Mouse (Mus musculus): ENCODE data around the gene Ttc28. TPM values are rescaled to one million over a fixed set of nuclear protein-coding genes. Genes with fewer than 3 reads are reported as not detected.
A peak's percentile ranks its signal among the peaks of the same experiment; 100 is the strongest.
"Not testable (repeated sequence)": the region's sequence is repeated elsewhere in the genome, so short reads cannot be mapped to it uniquely, and the experiment has no call there.

The Ttc28 gene
- total RNA-seq (2021): 10 to 100 TPM; 12.4 to 13.0 TPM
- long read RNA-seq, experiment 1, partial matches to known transcripts: 0 of 1 reads
- long read RNA-seq, experiment 1, other reads (novel, unspliced or antisense): 1 of 1 reads
- long read RNA-seq, experiment 2, partial matches to known transcripts: 0 of 1 reads
- long read RNA-seq, experiment 2, other reads (novel, unspliced or antisense): 1 of 1 reads

- peak; percentile 93 to 94 for DNase-seq
Observed at GRCm38 (mm10) chr5:110879584-110880374, at the start of gene Ttc28. TSS of gene Ttc28 (plus strand) at chr5:110879803.

DNA sequence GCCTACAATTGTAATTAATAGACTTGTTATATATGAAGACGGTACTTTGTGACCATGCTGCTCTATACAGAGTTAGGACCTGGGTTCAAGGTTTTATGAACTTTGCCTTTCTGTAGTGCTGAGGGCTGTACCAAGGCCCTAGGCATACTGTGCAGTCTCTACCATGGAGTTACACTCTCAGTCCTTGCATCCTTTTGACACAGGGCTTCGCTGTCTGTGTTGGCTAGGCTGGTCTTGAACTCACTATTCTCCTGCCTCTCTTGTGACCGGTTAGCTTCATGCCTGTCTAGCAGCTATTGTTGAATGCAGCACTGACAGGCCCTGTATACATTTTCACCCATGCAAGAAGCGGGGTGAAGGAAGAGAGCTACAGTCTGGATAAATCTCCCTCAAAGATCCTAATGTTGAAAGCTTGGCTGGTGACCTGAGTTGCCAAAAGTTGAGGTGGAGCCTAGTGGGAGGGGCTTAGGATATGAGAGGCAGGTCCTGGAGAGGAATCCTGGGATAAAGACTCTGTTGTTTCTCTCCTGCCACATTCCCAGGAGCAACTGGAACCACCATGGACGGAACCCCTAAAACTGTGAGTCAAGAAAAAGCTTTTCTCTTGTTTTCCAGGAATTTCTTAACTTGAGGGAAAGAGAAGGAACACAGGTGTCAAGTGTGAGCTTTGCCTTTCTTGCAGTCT is 48.4 kb upstream of the Ttc28 start:
- DNase-seq: no peak

- DNase-seq: peak; percentile 75 to 81
Observed at GRCm38 (mm10) chr5:110835959-110836358, 43.6 kb upstream of the Ttc28 start.

- DNase-seq: not testable (repeated sequence)
Observed at GRCm38 (mm10) chr5:110838016-110838415, 41.6 kb upstream of the Ttc28 start.

GRCm38 (mm10) chr5:110839038-110839677 is 40.4 kb upstream of the Ttc28 start:
- DNase-seq: peak in 1 of 2 experiments; percentile 13

GRCm38 (mm10) chr5:110839678-110840365 is 39.8 kb upstream of the Ttc28 start, which contains the start of the genes Hscb and Chek2:
TSS of gene Hscb (minus strand) at chr5:110839777.
TSS of gene Chek2 (plus strand) at chr5:110839979.
- DNase-seq: peak; percentile 99

GRCm38 (mm10) chr5:110840465-110840864 is 39.1 kb upstream of the Ttc28 start:
- DNase-seq: peak; percentile 32 to 69

DNA sequence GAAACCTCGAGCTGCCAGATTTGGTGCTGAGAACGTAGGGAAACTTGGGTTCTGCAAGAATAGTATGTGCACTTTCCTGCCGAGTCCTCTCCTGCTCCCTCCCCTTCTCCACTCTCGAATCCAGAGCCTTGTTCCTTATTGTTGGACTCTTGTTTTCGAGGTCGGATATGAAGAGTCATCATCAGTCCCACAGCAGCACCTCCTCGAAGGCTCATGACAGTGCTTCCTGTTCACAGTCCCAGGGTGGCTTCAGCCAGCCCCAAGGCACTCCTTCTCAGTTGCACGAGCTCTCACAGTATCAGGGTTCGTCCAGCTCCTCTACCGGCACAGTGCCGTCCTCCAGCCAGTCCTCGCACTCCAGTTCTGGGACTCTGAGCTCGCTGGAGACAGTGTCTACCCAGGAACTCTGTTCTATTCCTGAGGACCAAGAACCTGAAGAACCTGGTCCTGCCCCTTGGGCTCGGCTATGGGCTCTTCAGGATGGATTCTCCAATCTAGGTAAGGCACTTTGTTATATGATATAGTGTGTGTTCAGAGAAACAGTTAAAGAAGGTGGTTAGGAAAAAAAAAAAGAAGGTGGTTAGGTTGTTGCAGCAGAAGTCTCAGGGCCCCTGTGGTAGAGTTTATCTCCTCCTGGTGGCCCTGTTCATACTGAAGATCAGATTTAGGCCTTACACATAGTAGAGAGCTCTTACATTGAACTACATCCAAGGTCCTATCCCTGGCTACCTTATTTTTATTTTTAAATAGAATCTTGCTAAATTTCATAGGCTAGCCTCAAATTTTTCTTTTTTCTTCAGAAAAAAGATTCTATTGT is 38.3 kb upstream of the Ttc28 start:
- DNase-seq: no peak

DNA sequence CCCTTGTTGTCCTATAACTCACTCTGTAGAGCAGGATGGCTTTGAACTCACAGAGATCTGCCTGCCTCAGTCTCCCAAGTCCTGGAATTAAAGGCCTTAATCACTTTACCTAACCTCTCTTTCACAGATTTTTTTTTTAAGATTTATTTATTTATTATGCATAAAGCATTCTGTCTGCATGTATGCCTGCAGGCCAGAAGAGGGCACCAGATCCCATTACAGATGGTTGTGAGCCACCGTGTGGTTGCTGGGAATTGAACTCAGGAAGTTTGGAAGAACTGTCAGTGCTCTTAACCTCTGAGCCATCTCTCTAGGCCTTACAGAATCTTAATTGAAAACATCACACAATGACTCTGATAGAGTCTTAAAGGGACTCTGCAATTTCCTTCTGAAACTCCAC is 26.6 kb upstream of the Ttc28 start:
- no peak for DNase-seq

DNA sequence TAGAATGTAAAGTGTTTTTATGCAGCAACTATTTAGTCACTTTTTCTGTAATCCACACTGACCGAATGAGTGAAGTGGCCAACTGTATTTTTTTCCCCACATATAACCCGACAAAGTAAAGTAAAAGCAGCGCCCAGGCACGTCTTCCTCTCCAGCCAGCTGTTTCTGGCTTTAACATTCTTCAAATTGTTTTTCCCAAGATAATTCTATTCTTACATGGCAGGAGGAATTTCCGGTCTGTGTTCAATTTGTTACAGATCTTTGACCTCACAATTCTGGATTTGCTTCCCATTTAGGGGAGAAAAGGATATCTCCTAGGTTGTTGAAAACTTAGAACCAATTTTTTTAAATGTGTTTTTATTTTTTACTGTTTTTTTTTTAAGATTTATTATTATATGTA is 22.5 kb upstream of the Ttc28 start:
- DNase-seq: peak in 1 of 2 experiments; percentile 62

GRCm38 (mm10) chr5:110859013-110859650 is 20.5 kb upstream of the Ttc28 start:
- peak; percentile 88 to 91 for DNase-seq

DNA sequence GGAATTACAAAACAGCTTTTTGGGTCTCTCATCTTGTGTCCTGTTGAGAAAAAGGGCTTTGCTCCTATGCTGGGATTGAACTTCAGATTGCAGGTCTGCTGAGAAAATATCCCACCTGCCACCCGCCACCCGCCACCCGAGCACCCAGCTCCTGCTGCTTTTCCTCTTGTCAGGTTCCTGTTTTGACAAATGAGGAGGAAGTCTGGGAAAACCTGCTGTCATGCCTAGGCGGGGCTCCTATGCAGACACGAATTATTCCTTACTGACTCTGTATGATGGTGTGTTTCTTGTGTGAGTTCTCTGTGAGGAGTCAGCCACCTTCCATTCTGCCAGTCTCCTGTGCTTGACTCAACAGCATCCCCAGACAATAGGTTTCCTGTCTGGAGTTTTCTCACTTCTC is 19.2 kb upstream of the Ttc28 start:
- no peak for DNase-seq

- DNase-seq: no peak
Observed at GRCm38 (mm10) chr5:110868460-110868859, 11.1 kb upstream of the Ttc28 start.

DNA sequence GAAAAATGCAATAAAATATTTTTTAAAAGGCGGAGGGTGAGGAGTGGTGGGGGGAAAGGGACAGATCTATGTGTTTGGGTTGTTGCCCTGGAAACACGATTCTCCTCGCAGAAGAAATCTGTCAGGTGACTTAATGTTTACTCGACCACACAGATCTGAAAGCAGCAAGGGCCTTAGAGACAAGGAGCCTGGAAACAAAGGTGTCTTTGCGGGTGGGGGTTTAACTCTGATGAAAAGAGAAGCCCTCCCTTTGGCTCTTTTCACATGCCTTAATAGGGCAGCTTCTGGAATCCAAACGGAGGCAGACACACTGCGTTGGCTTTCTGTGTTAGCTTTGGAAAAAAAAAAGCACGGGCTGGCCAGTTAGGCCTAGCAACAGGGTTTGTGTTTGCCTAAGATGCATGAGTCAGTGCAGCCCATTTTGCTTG is 10.3 kb upstream of the Ttc28 start:
- DNase-seq: peak; percentile 43 to 55

DNA sequence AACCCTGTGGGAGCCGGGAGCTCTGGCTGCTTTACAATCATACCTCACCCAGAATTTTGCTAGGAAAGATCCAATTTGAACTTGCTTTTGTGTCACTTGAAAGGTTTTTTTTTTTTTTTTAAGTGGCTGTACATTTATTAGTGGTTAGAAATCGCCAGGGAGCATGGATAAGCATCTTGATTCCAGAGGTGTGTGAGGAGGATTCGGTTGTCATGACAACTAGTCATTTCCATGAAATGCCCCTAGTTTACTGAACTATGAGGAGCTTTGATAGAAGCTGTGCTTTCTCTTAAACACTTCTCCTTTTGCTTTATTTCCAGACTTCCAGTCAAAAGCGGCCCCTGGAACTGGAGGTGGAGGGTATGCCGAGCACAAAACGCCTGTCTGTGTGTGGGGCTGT is 6.4 kb upstream of the Ttc28 start:
- no peak for DNase-seq

DNA sequence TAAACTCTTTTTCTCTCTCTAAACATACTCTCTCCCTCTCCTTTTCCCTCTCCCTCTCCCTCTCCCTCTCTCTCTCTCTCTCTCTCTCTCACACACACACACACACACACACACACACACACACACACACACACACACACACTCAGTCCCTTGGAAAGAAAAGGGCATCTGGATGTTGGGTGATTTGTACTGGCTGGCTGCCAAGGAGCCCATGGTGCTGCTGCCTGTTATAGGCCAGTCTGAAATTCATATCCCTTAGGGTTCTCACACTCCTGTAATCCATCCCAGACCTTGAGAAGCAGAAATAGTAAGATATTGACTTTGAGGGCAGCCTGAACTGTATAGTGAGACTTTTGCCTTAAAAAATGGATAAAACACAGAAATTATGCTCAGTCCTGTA is 4.9 kb upstream of the Ttc28 start:
- DNase-seq: no peak

GRCm38 (mm10) chr5:110875286-110875685 is 4.3 kb upstream of the Ttc28 start:
- DNase-seq: no peak

DNA sequence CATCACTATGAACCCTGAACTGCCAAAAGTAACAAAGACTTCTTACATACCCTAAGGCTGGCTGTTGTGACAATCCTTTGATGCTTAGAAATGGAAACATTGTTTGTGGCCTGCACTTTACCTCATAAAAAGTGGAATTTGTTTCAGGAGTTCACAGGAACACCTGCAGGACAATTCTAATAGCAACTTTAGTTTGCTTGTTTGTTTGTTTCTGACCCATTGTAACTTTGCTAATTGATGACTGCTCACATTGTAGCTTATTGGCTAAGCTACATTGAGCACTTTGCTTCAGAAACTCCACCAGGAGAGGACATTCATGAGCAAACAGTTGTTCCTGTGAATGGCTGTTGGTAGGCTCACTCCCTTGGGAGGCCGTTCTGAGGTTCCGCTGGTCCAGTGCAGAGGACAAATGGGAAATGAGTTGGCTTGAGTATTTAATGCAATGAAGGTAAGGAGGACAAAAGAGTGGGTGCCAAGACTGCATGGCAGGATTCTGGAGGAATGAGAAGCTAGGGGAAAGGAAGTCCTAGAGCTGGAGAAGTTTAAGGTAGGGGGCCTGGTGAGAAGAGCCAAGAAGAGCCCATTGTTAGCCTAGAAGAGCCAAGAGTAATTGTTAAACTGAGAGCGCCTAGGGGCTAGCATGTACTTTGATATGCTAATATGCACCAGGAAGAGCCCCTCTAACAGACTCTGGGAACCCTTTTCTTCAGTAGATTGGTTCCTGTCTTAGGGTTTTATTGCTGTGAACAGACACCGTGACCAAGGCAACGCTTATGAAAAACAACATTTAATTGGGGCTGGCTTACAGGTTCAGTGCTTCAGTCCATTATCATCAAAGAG is 1.7 kb upstream of the Ttc28 start:
- DNase-seq: no peak

DNA sequence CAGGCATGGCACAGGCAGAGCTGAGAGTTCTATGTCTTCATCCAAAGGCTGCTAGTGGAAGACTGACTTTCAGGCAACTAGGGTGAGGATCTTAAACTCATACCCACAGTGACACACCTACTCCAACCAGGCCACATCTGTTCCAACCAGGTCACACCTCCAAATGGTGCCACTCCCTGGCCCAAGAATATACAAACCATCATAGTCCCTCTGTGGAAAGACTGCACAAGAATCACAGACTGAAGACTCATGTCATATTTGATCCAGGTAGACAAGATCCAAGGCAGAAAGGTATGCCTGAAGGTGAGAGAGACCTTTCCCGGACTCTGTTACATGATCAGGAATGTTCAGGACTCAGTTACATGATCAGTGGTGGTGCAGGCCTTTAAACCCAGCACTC is 1.1 kb upstream of the Ttc28 start:
- DNase-seq: not testable (repeated sequence)

DNA sequence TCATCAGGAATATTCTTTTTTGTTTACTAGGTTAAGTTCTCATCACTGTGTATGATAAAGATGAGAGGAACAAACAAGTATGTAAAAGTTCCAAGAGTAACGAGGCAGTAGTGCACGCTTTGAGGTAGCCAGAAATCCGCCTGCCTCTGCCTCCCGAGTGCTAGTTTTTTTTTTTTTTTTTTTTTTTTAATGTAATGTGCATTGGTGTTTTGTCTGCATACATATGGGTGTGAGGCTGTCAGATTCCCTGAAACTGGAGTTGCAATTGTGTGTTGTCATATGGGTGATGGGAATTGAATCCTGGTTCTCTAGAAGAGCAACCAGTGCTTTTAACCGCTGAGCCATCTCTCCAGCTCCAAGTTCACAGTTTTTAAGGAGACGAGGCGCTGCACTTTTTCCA is 561 bp upstream of the Ttc28 start:
- DNase-seq: no peak

Data from heart, adult 18-20 months (tissue).